Mouse (Mus musculus) heart, postnatal 36 days (tissue): ENCODE results near the gene Kcnmb3. TPM values are rescaled to one million over a fixed set of nuclear protein-coding genes. Genes with fewer than 3 reads are reported as not detected.
A peak's percentile ranks its signal among the peaks of the same experiment; 100 is the strongest.
"Not testable (repeated sequence)": the region's sequence is repeated elsewhere in the genome, so short reads cannot be mapped to it uniquely, and the experiment has no call there.

Experiments used
- DNase-seq, 2 experiments: peaks; one replicate each; pipeline ENCODE4 v3.0.0; 2021 to 2022
- intact Hi-C: fragments of 180-260 bp; cut with DNase I; formaldehyde crosslinking; loops from one replicate; pipeline ENCODE4 v1.15.1; 2025
- total RNA-seq, 2 experiments: library from RNA; stranded (reverse); gene quantifications; 2 replicates each; pipeline ENCODE4 v1.2.3; 2021

Gene Kcnmb3
- total RNA-seq, 2 experiments from 2014 or later: not detected

DNA sequence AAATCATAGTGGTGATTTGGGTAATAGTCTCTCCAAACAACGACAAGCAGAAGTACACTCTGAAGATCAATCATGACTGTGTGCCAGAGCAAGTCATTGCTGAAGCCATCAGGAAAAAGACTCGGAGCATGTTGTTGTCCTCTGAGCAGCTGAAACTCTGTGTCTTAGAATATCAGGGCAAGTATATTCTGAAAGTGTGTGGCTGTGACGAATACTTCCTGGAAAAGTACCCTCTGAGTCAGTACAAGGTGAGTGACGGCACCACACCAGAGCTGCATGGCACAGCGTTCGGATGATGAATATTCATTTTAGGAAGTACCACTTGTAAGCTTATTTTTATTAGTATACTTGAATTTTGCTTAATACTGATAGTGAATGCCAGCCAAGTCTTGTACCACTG lies 54.2 kb downstream of the Kcnmb3 start:
- intact Hi-C loops: loop anchor here (5.0 kb wide), 1 partner anchor 36 kb away; no protein-coding TSS in a partner anchor
- DNase-seq: no peak

DNA sequence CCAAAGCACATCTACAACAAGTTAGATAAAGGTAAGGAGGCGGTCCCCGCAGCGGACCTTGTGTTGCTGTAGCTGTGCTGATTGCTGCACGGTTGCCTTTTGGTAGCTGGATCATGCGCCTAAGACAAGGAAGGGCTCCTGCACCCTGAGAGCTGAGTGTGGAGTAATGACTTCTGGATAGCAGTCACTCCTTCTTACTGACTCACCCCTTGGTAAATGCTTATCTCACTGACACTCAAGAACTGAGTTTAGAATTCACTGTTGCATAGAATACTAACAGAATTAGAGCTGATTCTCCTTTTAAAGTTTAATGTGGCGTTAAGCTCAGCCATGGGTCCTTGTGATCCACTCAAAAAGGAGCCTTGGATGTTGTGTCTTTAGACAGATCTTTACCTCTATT lies 54.7 kb downstream of the Kcnmb3 start:
- no peak for DNase-seq
- intact Hi-C loops: loop anchor here (5.0 kb wide), 1 partner anchor 35 kb away; no protein-coding TSS in a partner anchor

- intact Hi-C loops: loop anchor here (5.0 kb wide), 1 partner anchor 34 kb away; no protein-coding TSS in a partner anchor
- DNase-seq: no peak
Measured at GRCm38 (mm10) chr3:32436101-32436500, 55.9 kb downstream of the Kcnmb3 start.

- DNase-seq: no peak
- intact Hi-C loops: no loop called here
Measured at GRCm38 (mm10) chr3:32434016-32434415, 58.0 kb downstream of the Kcnmb3 start.

GRCm38 (mm10) chr3:32430394-32430793 lies 61.6 kb downstream of the Kcnmb3 start:
- intact Hi-C loops: no loop called here
- DNase-seq: no peak

- intact Hi-C loops, DNase-seq: not testable (repeated sequence)
Measured at GRCm38 (mm10) chr3:32429351-32429750, 62.7 kb downstream of the Kcnmb3 start.

DNA sequence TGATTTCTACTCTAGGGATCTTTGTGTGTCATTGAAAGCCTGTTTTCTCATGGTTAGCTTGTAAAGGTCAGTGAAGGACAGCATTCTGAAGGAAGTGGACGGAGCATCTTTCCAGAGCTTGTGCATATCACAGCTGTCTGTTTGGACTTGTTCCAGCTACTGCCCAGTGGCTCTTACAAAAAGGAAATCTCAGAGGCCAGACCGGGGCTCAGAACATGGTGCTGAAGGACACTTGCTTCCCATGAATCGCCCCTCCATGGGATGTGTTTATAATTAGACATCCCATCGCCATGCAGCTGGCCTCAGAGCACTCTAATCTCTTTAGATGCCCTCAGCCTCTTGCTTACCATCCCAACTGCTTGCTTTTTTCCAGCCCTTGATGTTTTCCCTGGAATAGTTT lies 63.1 kb downstream of the Kcnmb3 start:
- intact Hi-C loops: no loop called here
- DNase-seq: peak; percentile 40 to 50

GRCm38 (mm10) chr3:32428361-32428760 lies 63.7 kb downstream of the Kcnmb3 start:
- DNase-seq: no peak
- intact Hi-C loops: no loop called here

- intact Hi-C loops: no loop called here
- no peak for DNase-seq
Measured at GRCm38 (mm10) chr3:32427695-32428094, 64.3 kb downstream of the Kcnmb3 start.

Other genes starting within 250 kb of the Kcnmb3 start
- 1 to 10 TPM; 6.1 to 6.4 TPM for gene Zmat3, start 126.2 kb downstream of the Kcnmb3 start, total RNA-seq
- gene Pik3ca, start 94.6 kb downstream of the Kcnmb3 start, total RNA-seq: 10 to 100 TPM; 48.4 to 52.2 TPM
- 10 to 100 TPM; 27.3 to 31.6 TPM for gene Zfp639, start 18.0 kb upstream of the Kcnmb3 start, total RNA-seq
- 100 to 1,000 TPM; 432 to 477 TPM for gene Mfn1, start 37.2 kb upstream of the Kcnmb3 start, total RNA-seq
- gene Gnb4, start 124.4 kb upstream of the Kcnmb3 start, total RNA-seq: 10 to 100 TPM; 15.7 to 16.2 TPM
- gene Actl6a, start 214.1 kb upstream of the Kcnmb3 start, total RNA-seq: 10 to 100 TPM; 21.8 to 22.4 TPM
- gene Ndufb5, start 244.8 kb upstream of the Kcnmb3 start, total RNA-seq: 100 to 1,000 TPM; 896 to 938 TPM
- 10 to 100 TPM; 30.4 to 34.3 TPM for gene Mrpl47, start 245.4 kb upstream of the Kcnmb3 start, total RNA-seq